Mouse (Mus musculus) bone marrow macrophage, adult 2 months (primary cell): ENCODE measurements around the gene Ptpn18. TPM values are rescaled to one million over a fixed set of nuclear protein-coding genes. Genes with fewer than 3 reads are reported as not detected.
"Not testable (repeated sequence)": the region's sequence is repeated elsewhere in the genome, so short reads cannot be mapped to it uniquely, and the experiment has no call there.

Source experiments
- H3K27ac ChIP-seq: 2 replicates; pipeline ENCODE4 v1.5.1; 2012; ENCODE audit warnings: low read depth, low read length; ENCODE audit not compliant: insufficient read depth
- H3K4me1 ChIP-seq: 2 replicates; pipeline ENCODE4 v1.6.1; 2012; ENCODE audit warnings: low read length; ENCODE audit not compliant: control insufficient read depth, insufficient read depth
- H3K4me3 ChIP-seq: 2 replicates; pipeline ENCODE4 v1.5.1; 2012; ENCODE audit warnings: mild to moderate bottlenecking, low read length, moderate library complexity; ENCODE audit not compliant: insufficient read depth
- CTCF ChIP-seq: IDR thresholded peaks from 2 replicates; pipeline ENCODE4 v1.5.1; 2012; ENCODE audit warnings: low read depth, mild to moderate bottlenecking, low read length, moderate library complexity
- POLR2A ChIP-seq: IDR thresholded peaks from 2 replicates; pipeline ENCODE4 v1.6.1; 2012; ENCODE audit warnings: mild to moderate bottlenecking, low read depth, low read length, borderline replicate concordance
- polyA plus RNA-seq: library from polyadenylated mRNA; stranded (reverse); fragments of >200 nt; gene quantifications from 2 replicates; pipeline ENCODE4 v1.2.4, GENCODE M21; 2012; ENCODE audit not compliant: missing spikeins, insufficient read depth, insufficient read length

Gene Ptpn18
- polyA plus RNA-seq, 1 experiment: 145 TPM

DNA sequence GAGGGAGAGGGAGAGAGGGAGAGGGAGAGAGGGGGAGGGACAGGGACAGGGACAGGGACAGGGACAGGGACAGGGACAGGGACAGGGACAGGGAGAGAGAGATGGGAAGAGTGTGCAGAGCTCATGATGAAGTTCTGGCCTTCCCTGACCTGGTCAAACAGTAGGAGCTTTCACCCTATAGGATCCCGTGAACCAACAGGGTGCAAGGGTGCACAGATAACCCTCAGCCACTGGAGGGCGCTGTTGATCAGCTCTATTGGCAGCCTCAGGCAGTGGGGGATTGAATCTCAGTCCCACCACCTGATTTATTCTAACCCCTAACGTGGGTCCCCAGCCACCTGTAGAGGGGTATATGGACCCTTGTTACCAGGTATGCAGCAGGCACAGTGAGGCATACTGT lies 51.5 kb downstream of the Ptpn18 start:
- H3K4me3 ChIP-seq: no peak overlapping the region
- H3K27ac ChIP-seq: no peak overlapping the region
- TF ChIP-seq POLR2A (no peak), CTCF (peak; percentile 93)
- peaks cover 3% of the 10 kb centered on the region for H3K4me1 ChIP-seq

GRCm38 (mm10) chr1:34513068-34513467 lies 53.5 kb downstream of the Ptpn18 start:
- H3K4me1 ChIP-seq: peaks cover 3% of the 10 kb centered on the region
- TF ChIP-seq POLR2A (no peak), CTCF (no peak)
- no peak overlapping the region for H3K4me3 ChIP-seq
- H3K27ac ChIP-seq: no peak overlapping the region

DNA sequence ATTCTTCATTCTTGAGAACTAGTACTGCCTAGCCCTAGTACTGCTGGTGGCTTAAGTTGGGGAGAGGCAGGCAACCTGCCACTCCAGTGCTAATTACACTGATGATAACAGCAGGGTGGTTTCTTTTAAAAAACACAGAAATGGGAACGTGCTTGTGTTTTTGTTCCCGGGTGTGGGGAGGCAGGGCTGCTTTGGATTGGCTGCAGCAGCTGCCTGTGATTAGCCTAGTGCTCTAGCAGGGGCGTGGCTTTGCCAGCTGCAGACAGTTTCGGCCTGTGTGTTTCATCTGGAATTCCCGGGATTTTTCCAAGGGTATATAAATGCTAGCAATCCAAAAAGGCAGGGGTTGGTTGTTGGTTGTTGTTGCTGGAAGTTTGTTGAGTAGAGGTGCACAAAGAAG lies 57.0 kb downstream of the Ptpn18 start:
- Histone ChIP-seq H3K4me1 (no peaks in the 10 kb centered on the region), H3K27ac (no peak overlapping the region), H3K4me3 (no peak overlapping the region)
- TF ChIP-seq CTCF: no peak
- TF ChIP-seq POLR2A: no peak

GRCm38 (mm10) chr1:34517297-34517696 lies 57.7 kb downstream of the Ptpn18 start:
- not testable (repeated sequence) for H3K4me1 ChIP-seq, H3K27ac ChIP-seq, H3K4me3 ChIP-seq

- not testable (repeated sequence) for H3K4me3 ChIP-seq, H3K27ac ChIP-seq, H3K4me1 ChIP-seq
Observed at GRCm38 (mm10) chr1:34517797-34518196, 58.2 kb downstream of the Ptpn18 start.

DNA sequence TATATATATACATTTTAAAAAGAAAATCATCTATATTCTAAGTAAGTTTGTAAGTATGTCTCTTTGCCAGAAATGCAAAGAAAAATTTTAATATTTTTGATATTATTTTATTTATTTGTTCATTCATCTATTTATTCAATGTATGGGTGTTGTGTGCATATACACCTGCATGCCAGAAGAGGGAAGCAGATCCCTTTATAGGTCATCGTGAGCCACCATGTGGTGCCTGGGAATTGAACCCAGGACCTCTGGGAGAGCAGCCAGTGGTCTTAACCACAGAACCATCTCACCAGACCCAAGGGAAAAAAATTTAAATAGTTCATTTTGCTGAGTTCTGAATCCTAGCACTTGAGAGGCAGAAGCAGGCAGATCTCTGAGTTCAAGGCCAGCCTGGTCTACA lies 58.7 kb downstream of the Ptpn18 start:
- H3K4me3 ChIP-seq: no peak overlapping the region
- H3K27ac ChIP-seq: no peak overlapping the region
- TF ChIP-seq POLR2A (no peak), CTCF (no peak)
- no peaks in the 10 kb centered on the region for H3K4me1 ChIP-seq

DNA sequence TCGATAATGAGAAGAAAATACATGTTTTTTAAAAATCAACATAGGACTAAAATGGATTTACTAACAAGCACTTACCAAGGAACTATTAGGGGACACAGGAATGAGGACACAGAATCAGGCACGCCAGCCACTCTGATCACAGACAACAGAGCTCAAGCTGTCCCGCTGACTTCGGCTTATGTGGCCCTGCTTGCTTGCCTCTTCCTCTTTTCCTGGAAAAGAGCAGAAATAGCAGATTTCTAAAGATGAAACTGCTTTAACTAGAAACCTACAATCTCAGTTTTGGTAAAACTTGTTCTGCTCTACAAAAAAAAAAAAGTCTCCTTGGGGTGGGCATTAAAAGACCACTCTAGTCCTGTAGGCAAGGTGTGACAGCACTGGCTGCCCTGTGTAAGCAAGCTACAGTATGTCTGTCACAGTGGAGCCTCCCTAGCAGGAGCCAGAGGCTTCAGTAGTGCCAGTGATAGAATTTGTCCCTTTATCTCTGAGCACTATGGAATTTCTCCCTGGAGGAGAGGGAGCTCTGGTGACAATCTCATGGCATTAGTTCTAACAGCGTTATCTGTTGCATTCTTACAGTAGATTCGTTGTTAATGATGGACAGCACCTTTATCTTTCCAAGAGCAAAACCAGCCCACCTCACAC lies 62.8 kb downstream of the Ptpn18 start:
- Histone ChIP-seq H3K4me1 (no peaks in the 10 kb centered on the region), H3K27ac (no peak overlapping the region), H3K4me3 (no peak overlapping the region)
- no peak for TF ChIP-seq CTCF
- TF ChIP-seq POLR2A: no peak

- no peaks in the 10 kb centered on the region for H3K4me1 ChIP-seq
- TF ChIP-seq CTCF (no peak), POLR2A (no peak)
- H3K4me3 ChIP-seq: no peak overlapping the region
- no peak overlapping the region for H3K27ac ChIP-seq
Observed at GRCm38 (mm10) chr1:34522850-34523244, 63.3 kb downstream of the Ptpn18 start.

GRCm38 (mm10) chr1:34523647-34524046 lies 64.1 kb downstream of the Ptpn18 start:
- no peak overlapping the region for H3K27ac ChIP-seq
- no peak overlapping the region for H3K4me3 ChIP-seq
- H3K4me1 ChIP-seq: no peaks in the 10 kb centered on the region
- TF ChIP-seq CTCF (no peak), POLR2A (no peak)

Other genes starting within 250 kb of the Ptpn18 start
- 44.1 and 44.5 TPM in 2 replicates for gene Ccdc115, start 20.1 kb upstream of the Ptpn18 start, polyA plus RNA-seq
- gene Imp4, start 19.9 kb upstream of the Ptpn18 start, polyA plus RNA-seq: 35.3 and 40.9 TPM in 2 replicates
- not detected in 2 replicates for gene Prss39, start 38.6 kb downstream of the Ptpn18 start, polyA plus RNA-seq
- gene Cfc1, start 75.9 kb downstream of the Ptpn18 start, polyA plus RNA-seq: not detected in 2 replicates
- gene Prss40, start 101.2 kb downstream of the Ptpn18 start, polyA plus RNA-seq: not detected in 2 replicates
- gene Amer3, start 119.9 kb downstream of the Ptpn18 start, polyA plus RNA-seq: not detected in 2 replicates